Mouse (Mus musculus) heart, postnatal 25 days (tissue): ENCODE measurements around the gene Carhsp1. TPM values are rescaled to one million over a fixed set of nuclear protein-coding genes. Genes with fewer than 3 reads are reported as not detected.

Experiments
- DNase-seq: peaks from one replicate; pipeline ENCODE4 v3.0.0; 2022; ENCODE audit warnings: low spot score
- intact Hi-C: fragments of 180-260 bp; cut with DNase I; formaldehyde crosslinking; loops from one replicate; pipeline ENCODE4 v1.15.1; 2025
- total RNA-seq, 2 experiments: library from RNA; stranded (reverse); gene quantifications; 2 replicates each; pipeline ENCODE4 v1.2.3; 2021

Gene Carhsp1
- total RNA-seq = 10 to 100 TPM; 17.6 to 20.9 TPM

DNA sequence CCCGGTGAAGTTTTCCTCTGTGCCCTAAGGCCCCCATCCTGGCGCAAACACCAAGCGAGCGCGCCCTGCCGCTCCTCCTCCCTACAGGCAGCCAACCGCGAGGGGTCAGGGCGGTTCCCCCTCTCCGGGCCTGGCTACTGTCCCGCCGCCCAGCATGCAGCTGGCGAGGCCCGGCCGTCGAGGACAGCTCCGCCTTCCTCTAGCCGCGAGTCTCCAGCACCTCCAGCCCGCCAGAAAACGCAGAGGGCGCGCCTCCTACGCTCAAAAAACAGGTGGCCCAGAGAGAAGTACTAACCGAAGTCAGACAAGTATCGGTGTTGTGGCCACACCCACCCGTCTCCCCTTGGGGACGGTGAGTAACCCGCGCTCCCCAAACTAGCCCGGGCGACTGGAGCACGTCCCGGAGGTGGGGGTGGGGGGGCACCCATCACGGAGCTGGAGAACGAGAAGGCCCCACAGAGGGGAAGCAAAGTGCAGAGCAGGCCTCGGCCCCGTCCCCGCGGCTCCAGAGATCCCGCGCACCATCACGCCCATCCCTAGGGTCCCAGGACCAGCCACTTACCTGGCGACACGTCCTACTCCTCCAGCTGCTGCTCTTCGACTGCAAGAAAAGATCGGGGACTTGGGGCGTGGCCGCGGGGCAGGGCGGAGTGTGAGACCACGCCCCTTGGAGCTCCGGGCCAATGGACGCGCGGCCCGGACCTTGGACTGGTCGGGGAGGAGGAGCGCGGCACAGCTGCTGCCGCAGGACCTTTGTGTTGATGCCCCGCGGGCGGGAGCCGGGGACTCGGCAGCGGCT, at the start of gene Carhsp1:
Gene Carhsp1, minus strand, starts transcription at position 605 of the 799 bp plus-strand sequence.
- intact Hi-C loops = no loop called here
- peak; percentile 93 for DNase-seq

DNA sequence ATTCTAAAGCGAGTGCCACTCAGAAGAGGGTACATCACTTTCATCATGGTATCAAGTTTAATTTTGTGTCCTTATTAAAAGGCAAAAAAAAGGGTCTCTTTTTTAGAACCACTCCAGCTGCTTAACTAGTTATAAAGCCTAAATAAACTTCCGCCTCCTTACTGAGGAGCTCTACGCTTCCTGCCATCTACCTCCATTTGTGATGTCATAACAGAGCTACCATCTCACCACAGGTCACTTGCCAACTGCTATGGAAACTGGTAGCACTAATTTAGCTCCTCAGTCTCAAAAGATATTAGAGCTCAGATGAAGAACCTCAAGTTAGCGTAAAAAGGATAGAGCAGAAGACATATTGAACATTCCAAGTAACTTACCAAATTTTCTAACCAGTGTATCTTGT, 48.5 kb upstream of the Carhsp1 start:
- intact Hi-C loops = no loop called here
- DNase-seq = no peak

- intact Hi-C loops = no loop called here
- no peak for DNase-seq
These were observed 45.8 kb upstream of the Carhsp1 start for GRCm38 (mm10) chr16:8717744-8718143.

DNA sequence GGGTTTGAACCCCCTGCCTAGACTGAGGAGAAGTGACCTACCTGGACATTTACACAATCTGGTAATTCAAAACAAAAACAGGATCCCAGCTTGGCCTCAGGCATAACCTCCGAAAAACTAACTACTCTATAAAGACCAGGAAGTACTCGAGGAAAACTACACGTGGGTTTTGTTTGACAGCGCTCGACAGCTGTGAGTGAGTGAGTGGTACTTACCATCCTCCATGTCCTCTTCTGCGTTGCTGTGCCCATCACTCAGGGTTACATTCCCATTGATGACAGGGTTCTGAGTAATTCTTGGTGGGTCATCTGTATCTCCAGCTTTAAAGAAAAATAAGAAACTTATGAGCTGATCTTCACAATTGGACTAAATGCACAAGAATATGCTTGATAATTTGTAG, 44.3 kb upstream of the Carhsp1 start:
- DNase-seq = no peak
- intact Hi-C loops = no loop called here

DNA sequence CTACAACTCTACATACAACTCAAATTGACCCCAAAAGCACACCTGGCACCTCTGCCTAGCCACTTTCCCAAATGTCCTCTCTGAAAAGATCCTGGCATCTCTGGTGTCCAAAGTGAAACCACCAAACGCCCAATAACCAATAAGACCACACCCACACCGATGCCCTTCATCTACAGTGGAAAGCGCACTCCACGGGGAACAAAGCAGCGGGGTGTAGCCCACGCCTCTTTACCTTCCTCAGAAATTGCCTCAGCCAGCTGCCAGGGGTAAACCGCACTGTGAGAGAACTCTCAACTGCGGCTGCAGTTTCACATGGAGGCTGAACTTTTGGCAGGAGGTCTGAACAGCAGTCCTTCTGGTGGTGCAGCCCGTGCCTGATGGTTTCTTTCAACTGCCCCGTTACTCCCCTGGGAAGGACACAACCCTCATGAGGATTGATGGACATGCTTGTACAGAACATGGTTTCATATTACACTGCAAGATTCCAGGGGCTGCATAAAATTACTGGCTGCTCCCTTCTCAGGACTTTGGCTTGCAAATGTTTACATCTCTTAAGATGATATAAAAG, 43.6 kb upstream of the Carhsp1 start:
- DNase-seq = no peak
- intact Hi-C loops = no loop called here

DNA sequence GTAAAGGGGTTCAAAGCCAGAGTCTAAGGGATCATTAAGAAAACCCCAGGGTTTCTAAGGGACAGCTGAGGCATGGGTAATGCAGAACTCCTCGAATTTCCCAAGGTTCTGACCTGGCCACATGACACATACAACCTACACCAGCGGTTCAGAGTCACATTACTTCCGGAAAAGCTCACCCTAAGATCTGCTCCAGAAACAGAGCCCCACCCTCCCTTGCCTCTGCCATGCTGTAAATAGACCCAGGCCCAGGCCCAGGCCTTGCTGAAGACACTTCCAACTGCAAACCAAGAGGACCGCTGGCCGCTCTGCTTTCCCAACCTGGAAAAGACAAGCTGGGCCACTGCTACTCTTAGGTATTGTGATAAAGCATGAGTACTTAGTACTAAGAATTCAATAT, 42.9 kb upstream of the Carhsp1 start:
- intact Hi-C loops = no loop called here

DNA sequence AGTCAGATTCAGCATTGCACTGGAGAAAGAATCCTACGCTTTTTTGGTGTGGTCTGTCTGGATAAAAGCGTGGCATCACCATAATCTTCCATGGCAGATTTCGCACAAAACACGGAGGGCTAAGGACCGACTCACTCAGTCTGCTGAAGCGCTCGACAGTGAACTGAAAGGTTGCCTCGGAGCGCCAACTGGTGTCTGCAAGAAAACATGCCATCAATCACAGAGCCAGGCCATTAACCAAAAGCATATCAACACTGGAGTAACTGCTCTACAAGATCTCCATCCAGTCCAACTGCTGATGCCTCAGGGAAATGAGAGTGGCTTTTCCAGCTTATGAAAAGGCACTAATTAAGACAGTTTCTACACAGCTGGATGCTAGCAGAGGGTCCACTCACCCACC, 40.0 kb upstream of the Carhsp1 start:
- no peak for DNase-seq
- intact Hi-C loops = no loop called here

More for the DNA sequence above, 42.9 kb upstream of the Carhsp1 start:
- DNase-seq = no peak

GRCm38 (mm10) chr16:8700586-8700985, 28.6 kb upstream of the Carhsp1 start:
- intact Hi-C loops = no loop called here
- no peak for DNase-seq

- intact Hi-C loops = no loop called here
- DNase-seq = no peak
These were observed 27.6 kb upstream of the Carhsp1 start for GRCm38 (mm10) chr16:8699556-8699955.

GRCm38 (mm10) chr16:8691206-8691605, 19.3 kb upstream of the Carhsp1 start:
- DNase-seq = no peak
- intact Hi-C loops = loop anchor here (5.0 kb wide), 1 partner anchor 36 kb away; no protein-coding TSS in a partner anchor

DNA sequence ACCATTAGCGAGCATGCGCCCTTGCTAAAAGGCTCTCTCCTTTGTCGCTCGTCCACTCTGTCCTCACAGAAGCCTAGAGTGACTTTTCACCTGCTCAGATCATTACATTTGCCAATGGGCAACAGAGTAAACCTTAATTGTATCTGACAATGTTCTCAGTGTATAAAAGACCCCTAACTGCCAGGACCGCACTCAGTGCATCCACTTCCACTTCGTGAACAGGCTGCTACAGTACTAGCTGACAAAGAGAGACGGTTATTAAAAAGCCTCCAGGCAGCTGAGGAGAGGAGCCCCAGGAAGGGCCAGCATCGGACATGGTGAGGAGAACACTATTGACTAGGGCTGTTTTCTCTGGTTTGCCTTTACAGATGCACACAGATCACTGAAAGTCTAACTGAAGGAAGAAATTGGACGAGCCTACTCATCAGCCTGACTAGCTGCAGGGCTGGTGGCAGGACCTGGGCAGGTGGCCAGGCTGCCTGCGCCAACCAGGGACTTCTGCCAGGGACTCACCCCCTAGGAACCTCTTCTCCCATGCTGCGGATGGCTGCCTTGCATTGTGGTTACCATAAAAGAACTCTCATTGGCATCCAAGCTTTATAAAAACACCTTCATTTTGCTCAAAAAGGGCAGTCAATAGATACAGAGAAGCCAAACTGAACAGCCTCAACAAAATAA, 18.2 kb upstream of the Carhsp1 start:
- no peak for DNase-seq
- intact Hi-C loops = loop anchor here (5.0 kb wide), 2 partner anchors 37 to 47 kb away; no protein-coding TSS in a partner anchor

GRCm38 (mm10) chr16:8687559-8688112, 15.7 kb upstream of the Carhsp1 start:
- intact Hi-C loops = loop anchor here (5.0 kb wide), 1 partner anchor 50 kb away; no protein-coding TSS in a partner anchor
- no peak for DNase-seq

GRCm38 (mm10) chr16:8686871-8687535, 15.0 kb upstream of the Carhsp1 start:
- intact Hi-C loops = loop anchor here (1.0 to 5.0 kb wide), 3 partner anchors 50 to 182 kb away; no protein-coding TSS in a partner anchor
- no peak for DNase-seq

DNA sequence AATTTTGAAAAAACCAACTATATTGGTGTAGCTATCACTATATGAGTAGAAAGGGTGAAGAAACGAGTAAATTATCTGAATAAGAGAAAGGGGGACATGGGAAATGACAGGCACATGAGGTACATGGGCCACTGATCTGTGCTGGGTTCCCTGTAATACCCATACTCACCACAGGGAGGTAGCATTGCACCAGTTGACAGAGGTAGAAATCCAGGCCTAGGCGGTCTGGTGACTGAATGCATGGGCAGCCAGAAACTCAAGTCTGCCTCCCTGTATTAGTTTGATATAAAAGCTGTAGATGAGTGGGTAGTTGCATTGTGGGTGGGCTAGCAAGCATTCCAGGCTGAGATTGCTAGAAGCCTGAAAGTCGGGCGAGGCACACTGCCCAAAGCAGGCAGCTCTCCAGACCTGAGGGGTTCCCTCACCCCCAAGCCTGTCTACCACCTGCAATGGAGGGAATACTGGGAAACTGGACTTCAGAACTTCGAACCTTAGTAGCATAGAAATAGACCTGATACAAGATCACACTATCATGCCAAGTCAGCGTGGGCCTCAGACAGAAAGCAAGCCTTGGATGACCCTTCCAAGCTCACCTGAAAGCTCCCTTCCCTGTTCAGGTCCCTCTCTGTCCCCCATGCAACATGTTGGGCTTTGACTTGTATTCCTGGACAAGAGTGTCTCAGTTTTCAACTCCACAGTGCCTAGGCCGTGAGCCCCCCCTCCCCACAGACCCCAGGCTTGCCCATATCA, 14.3 kb upstream of the Carhsp1 start:
- intact Hi-C loops = loop anchor here (1.0 to 5.0 kb wide), 3 partner anchors 51 to 183 kb away; no protein-coding TSS in a partner anchor
- no peak for DNase-seq

DNA sequence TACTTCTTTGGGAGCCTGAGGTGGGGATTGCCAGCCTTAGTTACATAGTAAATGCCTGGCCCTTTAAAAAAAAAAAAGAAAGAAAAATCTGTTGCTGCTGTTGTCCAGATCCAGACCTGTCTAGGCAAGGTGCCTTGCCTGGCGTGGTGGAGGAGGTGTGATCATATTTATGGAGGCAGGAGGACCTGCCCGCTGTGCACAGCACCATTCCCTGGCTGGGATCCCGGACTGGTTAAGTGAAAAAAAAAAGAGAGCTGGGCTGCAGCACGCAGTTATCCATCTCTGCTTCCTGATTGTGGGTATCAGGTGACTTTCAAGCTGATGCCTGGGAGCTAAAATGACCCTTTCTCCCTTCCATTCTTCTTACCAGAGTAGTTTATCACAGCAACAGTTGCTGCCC, 13.1 kb upstream of the Carhsp1 start:
- DNase-seq = no peak
- intact Hi-C loops = loop anchor here (5.0 kb wide), 1 partner anchor 52 kb away; no protein-coding TSS in a partner anchor

- intact Hi-C loops = no loop called here
- no peak for DNase-seq
These were observed 8.5 kb upstream of the Carhsp1 start, which contains the start of gene Gm5767 for GRCm38 (mm10) chr16:8680470-8680869. TSS of gene Gm5767 (plus strand) at chr16:8680770.

- intact Hi-C loops = no loop called here
- DNase-seq = no peak
These were observed 7.8 kb upstream of the Carhsp1 start for GRCm38 (mm10) chr16:8679780-8680179.

DNA sequence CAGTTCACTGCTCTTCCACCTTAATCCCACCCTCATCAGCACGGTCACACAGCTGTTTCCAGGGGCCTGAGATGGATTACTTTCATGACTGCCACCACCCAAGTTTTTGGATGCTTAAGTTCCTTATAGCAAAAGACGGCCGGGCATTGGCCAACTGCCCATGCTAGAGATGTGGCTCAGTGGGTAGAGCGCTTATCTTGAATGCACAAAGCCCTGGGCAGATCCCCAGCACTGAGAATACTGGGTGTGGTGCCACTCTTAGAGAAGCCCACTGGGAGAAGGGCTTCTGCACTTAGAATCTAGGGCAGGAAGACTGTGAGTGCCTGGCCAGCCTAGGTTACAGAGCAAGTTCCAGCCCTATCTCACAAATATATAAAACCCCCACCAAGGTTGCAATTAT, 6.7 kb upstream of the Carhsp1 start:
- DNase-seq = no peak
- intact Hi-C loops = no loop called here

DNA sequence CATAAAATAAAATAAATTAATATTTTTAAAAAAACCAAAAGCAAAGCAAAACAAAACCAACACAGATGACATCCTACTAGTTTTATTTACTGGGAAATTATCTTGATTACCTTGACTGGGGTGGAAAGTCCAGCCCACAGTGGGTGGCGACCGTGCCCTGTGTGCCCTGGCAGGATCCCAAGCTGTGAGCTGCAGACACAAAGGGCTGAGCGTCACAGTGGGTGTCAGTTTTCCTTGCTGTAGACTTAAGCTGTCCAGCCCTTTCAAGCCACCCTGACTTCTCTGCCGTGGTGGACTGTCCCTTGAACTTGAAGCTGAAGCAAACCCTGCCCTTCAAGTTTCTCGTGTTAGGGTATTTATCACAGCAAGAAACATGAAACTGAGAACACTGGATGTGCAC, 6.1 kb upstream of the Carhsp1 start:
- no peak for DNase-seq

More for the DNA sequence above, 6.1 kb upstream of the Carhsp1 start:
- intact Hi-C loops = no loop called here
